Mouse (Mus musculus) gastrocnemius, postnatal 10 days (tissue): ENCODE measurements around the gene Nr5a2. TPM values are rescaled to one million over a fixed set of nuclear protein-coding genes. Genes with fewer than 3 reads are reported as not detected.

Source experiments
- DNase-seq: peaks from one replicate; pipeline ENCODE4 v3.0.0; 2021; ENCODE audit warnings: mixed read lengths
- total RNA-seq, 2 experiments: library from RNA; stranded (reverse); gene quantifications; 2 replicates each; pipeline ENCODE4 v1.2.3; 2021

Gene Nr5a2
- total RNA-seq, 2 experiments from 2014 or later, result 2.3 to 4.3 TPM

GRCm38 (mm10) chr1:136948511-136949275 lies 11.6 kb downstream of the Nr5a2 start:
- peak; percentile 45 for DNase-seq

GRCm38 (mm10) chr1:136948127-136948422 lies 12.2 kb downstream of the Nr5a2 start:
- no peak for DNase-seq

- DNase-seq, result no peak
Observed at GRCm38 (mm10) chr1:136947394-136948126, 12.7 kb downstream of the Nr5a2 start.

- DNase-seq, result no peak
Observed at GRCm38 (mm10) chr1:136946806-136947393, 13.3 kb downstream of the Nr5a2 start.

GRCm38 (mm10) chr1:136946404-136946803 lies 13.8 kb downstream of the Nr5a2 start:
- DNase-seq, result no peak

- DNase-seq, result no peak
Observed at GRCm38 (mm10) chr1:136945876-136946275, 14.4 kb downstream of the Nr5a2 start.

GRCm38 (mm10) chr1:136945426-136945825 lies 14.8 kb downstream of the Nr5a2 start:
- no peak for DNase-seq

- no peak for DNase-seq
Observed at GRCm38 (mm10) chr1:136940603-136941002, 19.6 kb downstream of the Nr5a2 start.

GRCm38 (mm10) chr1:136939220-136939619 lies 21.0 kb downstream of the Nr5a2 start:
- DNase-seq, result no peak

GRCm38 (mm10) chr1:136935960-136936324 lies 24.3 kb downstream of the Nr5a2 start:
- DNase-seq, result no peak

- no peak for DNase-seq
Observed at GRCm38 (mm10) chr1:136935316-136935959, 24.8 kb downstream of the Nr5a2 start.

GRCm38 (mm10) chr1:136934051-136934450 lies 26.2 kb downstream of the Nr5a2 start:
- DNase-seq, result no peak

- DNase-seq, result no peak
Observed at GRCm38 (mm10) chr1:136931026-136931425, 29.2 kb downstream of the Nr5a2 start.

GRCm38 (mm10) chr1:136929743-136930142 lies 30.5 kb downstream of the Nr5a2 start:
- DNase-seq, result no peak

- no peak for DNase-seq
Observed at GRCm38 (mm10) chr1:136927428-136927827, 32.8 kb downstream of the Nr5a2 start.

GRCm38 (mm10) chr1:136926026-136926425 lies 34.2 kb downstream of the Nr5a2 start:
- DNase-seq, result no peak

- no peak for DNase-seq
Observed at GRCm38 (mm10) chr1:136920089-136920488, 40.2 kb downstream of the Nr5a2 start.

- DNase-seq, result no peak
Observed at GRCm38 (mm10) chr1:136918791-136919190, 41.5 kb downstream of the Nr5a2 start.

- no peak for DNase-seq
Observed at GRCm38 (mm10) chr1:136915438-136915837, 44.8 kb downstream of the Nr5a2 start.

GRCm38 (mm10) chr1:136911996-136912395 lies 48.3 kb downstream of the Nr5a2 start:
- no peak for DNase-seq

- no peak for DNase-seq
Observed at GRCm38 (mm10) chr1:136911594-136911860, 48.7 kb downstream of the Nr5a2 start.

GRCm38 (mm10) chr1:136910741-136911593 lies 49.3 kb downstream of the Nr5a2 start:
- DNase-seq, result no peak
